Mouse (Mus musculus): ENCODE measurements around the gene Rcan2.

Gene Rcan2

DNA sequence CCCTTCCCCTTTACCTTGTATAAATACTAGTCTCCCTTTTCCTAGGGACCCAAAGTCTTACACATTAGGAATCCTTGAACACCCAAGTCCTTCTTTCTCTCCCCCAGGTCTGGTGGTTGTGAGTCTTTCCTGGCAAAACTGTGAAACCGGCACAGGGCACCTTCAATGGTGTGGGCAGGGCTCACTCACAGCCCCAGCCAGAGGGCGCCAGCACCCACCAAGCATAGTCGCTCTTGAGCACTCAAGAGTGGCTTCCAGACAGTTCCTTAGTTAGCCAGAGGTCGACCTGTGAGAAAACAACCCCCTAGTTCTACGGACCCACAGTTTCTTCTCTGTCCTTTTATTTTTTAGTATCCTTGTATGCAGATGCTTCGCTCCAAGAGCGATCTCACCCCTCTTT, at the start of gene Rcan2:
Rcan2 (plus strand) TSS at position 275 of the 400 bp plus-strand sequence.
- DNase-seq (ENCODE audit: low read depth) = no peak

DNA sequence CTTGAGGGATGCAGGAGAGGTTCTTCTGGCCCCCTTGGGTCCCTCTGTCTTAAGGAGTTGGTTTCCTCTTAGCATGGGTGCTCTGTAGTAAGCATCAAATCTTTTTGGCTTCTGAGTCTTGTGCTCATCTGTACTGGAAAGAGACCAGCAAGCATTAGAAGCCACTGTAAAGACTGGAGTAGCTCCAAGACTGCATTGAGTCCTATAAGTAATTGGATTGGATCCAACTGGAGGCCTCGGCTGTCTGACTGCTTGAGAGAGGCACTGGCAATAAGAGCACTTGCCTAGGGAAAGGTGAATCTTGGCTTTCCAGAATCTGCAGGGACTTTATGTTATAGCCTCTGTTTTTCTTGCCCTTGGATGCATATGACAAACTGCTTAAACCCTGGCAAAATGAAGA, 48.3 kb upstream of the Rcan2 start:
- no peak for DNase-seq (ENCODE audit: low read depth)

DNA sequence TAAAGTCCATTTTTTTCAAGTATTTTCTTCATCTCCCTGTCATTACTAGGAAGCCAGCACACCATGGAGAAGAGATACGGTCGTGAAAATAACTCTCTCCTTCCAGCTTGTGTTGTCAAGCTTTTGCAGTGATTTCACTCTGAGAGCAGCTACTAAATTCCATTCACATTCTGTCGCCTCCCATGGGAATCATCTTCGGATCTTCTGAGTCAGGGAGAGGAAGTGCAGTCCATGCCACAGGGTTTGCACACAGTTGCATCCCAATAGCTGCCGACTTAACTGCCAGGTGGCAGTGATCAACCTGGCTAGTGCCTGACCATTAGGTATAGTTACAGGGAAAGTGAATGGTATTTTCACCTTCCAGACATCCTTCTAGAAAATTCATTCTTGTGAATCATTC, 46.5 kb upstream of the Rcan2 start:
- DNase-seq (ENCODE audit: low read depth) = no peak

DNA sequence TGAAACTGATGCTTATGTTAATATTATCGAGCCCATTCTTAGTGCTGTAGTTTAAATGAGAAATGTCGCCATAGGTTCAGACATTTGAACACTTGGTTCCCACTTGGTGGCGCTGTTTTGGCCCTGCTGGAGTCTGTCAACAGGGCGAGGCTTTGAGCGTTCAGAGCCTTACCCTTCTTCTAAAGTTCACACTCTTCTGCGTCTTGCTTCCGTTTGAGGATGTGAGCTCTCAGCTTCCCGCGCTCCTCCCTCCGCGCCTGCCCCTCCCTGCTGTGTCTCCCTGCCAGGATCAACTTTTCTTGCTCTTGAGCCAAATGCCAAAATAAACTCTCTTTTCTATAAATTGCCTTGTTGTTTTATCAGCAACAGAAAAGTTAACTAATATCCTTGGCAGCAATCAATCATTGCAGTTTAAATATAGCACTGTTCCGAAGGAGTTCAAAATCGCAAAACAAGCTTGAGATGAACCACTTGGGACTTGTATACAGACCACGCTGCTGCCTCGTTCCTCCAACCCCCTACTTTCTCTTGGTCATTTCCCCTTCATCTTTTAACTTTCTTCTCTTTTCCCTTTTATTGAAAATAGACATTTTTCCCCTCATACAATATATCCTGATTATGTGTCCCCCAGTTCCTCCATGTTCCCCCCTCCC, 42.4 kb upstream of the Rcan2 start:
- DNase-seq (ENCODE audit: low read depth) = no peak

DNA sequence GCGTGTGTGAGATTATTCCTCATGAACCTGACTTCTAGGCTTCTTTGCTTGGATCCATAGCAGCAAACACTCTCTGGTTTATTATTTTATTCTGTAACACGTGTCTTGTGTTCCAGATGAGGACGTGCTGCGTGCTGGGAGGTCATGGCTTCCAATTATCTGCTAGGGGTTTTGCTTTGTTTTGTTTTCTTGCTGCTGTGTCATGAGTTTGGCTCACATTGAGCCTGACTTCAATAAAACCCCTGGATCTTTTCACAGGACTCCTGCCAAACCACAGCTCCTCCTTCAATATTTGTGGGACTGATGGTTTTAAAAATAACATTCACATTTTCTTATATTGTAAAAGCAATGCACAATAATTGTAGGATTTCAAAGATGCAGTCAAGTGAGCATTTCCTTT, 16.6 kb upstream of the Rcan2 start:
- no peak for DNase-seq (ENCODE audit: low read depth)

DNA sequence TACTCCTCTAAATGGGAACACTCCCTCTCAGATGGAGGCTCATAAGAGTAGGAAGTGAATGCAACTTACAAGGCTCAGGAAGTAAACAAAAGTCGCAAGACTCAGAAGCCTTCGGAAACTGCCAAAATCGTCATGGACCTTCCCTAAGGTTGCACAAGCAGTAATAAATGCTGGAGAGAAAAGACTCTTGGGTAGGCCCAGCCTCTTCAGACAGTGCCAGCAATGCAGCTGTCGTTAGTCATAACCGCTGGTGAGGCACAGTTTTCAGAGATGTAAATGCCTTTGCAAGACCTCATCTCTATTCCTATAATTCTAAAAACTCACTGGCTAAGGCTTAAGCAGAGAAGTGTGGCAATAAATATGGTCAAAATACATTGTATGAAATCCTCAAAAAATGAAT, 12.9 kb upstream of the Rcan2 start:
- DNase-seq (ENCODE audit: low read depth) = no peak

DNA sequence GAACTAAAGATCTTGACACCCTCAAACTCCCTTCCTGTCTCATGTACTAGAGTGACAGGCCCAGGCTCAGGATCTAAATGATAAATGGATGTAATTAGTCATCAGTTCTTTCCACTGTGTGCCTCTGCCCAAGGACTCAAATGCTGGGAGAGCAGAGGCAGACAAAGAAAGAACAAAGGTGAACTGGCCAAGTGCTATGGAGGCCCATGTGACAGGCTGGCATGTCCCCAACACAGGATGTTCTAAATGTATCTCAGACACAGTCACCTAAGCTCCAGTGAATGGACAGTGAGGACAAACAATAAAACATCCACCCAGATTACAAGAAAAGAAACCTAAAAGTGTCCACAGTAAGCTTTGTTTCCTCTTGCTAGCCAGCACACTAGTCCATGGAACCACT, 11.8 kb upstream of the Rcan2 start:
- DNase-seq (ENCODE audit: low read depth) = no peak

DNA sequence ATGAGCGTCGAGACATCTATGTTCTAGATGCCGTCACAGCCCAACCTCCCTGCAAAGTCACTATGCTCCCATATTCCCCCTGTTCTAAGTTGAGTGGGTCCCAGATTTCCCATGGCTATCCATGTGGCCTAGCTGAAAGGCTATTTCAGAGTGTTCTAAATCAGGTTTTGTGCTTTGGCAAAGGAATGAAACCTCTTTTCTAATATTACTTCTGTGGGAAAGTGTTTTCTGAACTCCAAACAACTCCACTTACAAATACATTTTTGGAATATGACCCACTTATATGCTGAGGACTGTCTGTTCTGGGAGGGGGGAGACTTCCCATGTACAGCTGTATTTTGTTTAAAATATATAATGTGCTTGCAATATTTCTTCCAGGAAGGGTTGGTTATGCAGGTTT, 9.4 kb upstream of the Rcan2 start:
- no peak for DNase-seq (ENCODE audit: low read depth)

DNA sequence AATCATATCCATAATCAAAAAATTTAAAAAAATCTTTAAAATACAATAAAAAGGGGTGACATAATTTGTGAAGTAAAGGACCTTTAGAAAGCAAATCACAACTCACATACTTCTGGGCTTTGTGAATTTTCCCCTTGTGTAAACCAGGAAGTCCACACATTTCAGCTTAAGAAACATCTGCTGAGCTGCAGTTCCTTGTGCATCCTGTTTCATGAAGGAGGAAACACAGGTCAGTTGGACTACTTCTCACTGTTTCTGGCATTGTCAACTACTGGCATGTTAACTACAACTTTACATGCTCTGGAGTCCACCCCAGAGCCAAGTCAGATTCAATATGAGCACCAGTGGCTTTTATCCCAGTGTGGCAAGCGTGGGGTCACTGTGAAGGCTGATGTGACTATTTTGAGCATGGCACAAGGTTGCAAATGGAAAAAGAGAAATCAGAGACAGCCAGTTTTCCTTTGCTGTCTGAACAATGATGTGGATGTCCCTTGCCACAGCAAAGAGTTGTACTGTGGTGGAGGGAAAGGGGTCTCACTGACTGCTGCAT, 6.3 kb upstream of the Rcan2 start:
- peak; percentile 75 for DNase-seq (ENCODE audit: low read depth)

DNA sequence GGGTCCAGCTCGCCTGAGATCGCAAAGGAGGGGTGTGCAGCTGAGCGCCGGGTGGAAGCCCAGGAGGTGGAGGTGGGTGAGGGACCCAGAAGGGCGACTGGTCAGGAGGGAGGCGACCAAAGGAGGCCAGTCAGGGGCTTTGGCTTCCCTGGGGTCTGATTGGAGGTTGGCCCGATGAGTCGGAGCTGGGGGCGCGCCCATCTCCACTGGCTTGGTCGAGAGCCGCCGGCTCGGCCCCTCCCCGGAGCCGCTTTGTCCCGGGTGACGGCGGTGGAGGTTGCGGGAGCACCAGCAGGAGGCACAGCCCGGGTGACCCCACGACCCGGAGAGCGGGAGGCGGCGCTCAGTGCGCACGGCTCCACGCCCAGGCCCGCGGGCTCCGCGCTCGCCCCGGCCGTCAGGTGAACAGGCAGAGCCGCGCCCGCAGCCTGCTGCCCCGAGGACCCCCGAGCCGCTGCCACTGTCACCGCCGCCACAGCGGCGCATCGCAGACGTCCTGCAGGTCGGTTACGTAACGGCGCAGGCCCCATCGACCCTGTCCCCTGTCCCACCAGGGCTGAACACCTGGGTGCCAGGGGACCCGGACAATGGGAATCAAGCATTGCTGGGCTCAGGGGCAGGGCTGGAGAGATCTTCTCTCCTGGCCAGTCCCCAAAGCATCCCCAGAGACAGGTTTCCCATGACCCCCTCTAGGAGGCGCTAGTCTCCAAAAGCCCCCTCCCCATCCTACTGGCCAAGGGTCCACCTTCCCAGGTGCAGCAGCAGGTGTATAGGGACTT, 633 bp downstream of the Rcan2 start:
- DNase-seq (ENCODE audit: low read depth) = no peak

DNA sequence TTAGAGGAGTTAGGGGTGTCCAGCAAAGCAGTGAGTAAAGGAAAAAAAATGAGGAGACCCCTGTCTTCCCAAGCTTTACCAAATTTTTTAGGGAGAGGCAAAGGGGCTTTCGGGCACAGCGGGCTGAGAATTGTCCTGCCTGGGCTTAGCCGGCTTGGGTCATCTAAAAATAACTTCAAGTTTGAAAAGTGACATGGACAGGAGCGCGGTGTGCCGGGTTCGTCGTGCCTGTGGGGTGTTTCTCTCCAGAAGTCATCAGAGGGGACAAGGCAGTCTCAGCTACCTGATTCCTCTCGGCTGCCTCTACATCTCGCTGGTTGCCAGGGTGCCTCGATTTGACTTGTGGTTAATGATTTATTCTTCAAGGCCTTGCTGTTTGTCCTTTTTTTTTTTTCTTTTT, 1.3 kb downstream of the Rcan2 start:
- no peak for DNase-seq (ENCODE audit: low read depth)

DNA sequence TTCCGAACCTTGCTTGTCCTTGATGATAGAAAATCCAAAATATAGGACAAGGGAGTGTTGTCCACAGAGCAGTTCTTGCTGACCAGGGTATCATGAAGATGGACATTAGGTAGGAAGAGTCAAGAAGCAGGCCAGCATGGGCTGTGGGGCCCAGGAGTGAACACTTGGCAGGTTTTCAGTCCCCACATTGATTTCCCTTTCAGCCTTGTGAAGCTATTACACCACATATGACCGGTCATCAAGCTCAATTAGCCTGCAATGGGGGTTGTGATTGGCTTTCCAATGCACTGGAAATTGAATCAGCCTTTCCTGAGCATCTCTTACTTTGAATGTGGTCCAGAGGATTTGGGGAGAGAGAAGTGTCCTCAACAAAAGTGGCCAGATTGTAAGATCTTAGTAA, 2.0 kb downstream of the Rcan2 start:
- no peak for DNase-seq (ENCODE audit: low read depth)

DNA sequence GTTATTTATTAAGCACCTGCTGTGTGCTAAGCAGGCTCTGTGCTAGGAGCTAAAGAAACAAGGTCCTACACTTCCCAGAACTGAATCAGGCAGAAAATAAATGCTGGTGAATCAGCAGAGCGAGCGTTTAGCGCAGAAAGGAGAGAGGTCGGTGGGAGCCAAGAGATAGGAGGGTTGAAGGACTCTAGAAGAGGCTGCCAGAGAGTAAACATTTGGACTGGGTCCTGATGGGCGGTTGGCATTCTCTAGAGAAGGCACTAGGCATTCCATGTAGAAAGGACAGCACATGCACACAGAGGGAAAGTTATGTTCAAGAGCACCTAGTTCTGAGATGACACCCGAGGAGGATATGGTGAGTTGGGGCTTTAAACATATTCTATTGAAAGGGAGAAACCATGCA, 2.6 kb downstream of the Rcan2 start:
- no peak for DNase-seq (ENCODE audit: low read depth)

DNA sequence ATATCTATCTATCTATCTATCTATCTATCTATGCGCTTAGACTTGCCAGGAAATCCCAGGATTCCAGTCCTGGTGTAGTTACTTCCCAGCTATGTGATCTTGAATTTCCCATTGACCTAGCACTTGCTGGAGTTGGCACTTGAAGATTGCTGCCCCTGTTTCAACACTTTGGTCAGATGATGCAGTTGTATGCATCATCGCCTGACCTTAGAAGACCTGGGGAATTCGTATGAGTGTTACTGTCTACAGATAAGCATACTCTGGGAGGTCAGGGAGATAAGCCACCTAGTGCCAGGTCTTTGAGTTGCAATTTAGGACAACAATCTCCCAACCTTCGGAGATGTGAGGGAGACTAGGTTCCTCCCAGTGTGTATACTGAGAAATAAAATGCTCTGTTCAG, 5.7 kb downstream of the Rcan2 start:
- DNase-seq (ENCODE audit: low read depth) = peak; percentile 25

DNA sequence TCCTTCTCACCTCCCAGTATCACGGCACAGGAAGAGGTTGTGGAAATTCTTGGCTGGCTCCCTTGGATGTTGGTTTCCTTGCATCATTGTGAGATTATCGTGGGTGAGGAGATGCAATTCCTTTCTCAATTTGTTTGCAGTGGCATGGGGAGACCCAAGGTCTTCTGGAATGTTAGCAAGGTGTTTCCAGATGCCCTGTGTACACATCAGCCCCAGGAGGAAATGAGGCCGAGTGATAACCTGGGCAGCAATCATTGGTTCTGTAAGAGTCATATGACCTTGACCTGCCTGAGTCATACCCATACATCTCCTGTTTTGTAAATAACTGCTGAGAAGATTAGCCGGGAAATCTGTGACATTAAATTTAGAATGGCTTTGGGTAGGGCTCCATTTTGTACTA, 10.3 kb downstream of the Rcan2 start:
- no peak for DNase-seq (ENCODE audit: low read depth)

DNA sequence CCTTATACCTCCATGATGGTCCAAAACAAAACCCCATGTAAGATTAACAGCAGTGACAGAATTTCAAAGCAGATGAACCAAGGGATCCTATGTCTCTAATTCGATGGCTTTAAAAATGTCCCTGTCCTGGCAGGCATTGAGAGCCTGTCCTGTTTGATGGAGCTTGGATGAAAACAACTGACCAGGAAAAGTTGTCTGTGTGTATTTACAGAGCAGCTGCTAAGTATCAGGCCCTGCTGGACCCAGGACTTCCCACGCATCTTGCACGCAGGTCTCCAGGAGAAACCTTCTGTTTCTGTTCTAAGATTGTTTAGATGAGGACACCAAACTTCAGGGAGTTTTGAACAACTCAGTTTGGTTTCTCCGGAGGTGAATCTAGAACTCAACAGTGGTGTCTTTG, 14.2 kb downstream of the Rcan2 start:
- DNase-seq (ENCODE audit: low read depth) = no peak

DNA sequence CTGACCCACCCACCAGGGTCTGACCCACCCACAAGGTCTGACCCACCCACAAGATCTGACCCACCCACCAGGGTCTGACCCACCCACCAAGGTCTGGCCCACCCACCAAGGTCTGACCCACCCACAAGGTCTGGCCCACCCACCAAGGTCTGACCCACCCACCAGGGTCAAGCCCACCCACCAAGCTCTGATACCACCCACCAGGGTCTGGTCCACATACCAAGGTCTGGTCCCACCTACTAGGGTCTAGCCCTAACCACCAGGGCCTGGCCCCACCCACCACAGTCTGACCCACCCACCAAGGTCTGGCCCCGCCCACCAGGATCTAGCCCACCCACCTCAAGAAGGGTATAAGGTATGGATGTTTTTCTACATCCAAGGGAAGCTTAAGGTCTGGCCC, 15.3 kb downstream of the Rcan2 start:
- DNase-seq (ENCODE audit: low read depth) = no peak

DNA sequence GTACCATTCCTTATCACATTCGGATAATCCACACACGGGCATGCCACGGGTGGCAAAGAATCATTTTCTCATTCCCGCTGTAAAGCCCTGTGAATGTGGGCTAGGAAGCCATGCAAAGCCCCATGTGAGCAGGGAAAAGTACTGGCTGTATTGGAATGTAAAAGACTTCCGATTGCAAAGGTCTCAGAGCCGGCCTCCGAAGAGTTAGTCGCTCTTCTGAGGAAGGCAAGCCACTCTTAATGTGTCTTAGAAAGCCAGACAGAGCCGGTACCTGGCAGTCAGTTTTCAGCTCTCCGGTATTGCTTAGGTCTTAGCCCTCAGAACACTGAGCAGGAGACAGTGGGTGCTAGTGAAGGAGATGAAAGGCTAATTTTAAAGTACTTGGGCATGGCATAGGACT, 16.0 kb downstream of the Rcan2 start:
- no peak for DNase-seq (ENCODE audit: low read depth)

DNA sequence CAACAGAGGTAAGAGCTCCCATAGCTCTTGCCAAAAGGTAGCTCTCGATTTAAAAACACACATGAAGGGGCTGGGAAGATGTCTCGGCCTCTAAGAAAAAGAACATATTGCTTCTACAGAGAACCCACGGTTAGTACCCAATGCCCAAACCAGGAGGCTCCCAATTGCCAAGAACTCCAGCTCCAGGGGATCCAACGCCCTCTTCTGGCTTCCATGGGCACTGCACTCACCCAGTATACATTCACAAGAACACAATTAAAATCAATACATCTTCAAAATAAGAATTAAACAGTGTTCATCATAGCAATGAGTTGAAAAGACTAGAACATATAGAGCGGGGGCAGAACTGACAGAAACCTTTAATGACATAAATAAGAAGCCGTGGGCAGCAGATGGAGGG, 17.2 kb downstream of the Rcan2 start:
- no peak for DNase-seq (ENCODE audit: low read depth)

DNA sequence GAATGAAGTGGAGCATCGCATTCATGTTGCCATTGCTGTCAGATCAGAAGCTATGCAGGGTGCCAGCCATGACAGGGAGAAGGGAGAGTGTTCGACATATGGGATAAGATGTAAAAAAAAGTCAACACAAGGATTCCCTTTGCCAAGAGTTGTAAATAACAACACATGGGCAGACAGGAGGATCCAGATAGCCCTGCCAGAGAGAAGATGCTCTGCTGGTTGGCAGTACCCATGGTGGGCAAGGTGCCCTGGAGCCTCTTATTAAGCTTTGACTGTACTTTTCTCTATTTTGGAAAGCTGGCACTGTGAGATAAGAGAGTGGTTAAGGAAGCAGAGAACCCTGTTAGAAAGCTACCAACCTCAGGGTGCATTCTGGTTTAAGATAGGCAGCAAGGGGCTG, 19.8 kb downstream of the Rcan2 start:
- no peak for DNase-seq (ENCODE audit: low read depth)

DNA sequence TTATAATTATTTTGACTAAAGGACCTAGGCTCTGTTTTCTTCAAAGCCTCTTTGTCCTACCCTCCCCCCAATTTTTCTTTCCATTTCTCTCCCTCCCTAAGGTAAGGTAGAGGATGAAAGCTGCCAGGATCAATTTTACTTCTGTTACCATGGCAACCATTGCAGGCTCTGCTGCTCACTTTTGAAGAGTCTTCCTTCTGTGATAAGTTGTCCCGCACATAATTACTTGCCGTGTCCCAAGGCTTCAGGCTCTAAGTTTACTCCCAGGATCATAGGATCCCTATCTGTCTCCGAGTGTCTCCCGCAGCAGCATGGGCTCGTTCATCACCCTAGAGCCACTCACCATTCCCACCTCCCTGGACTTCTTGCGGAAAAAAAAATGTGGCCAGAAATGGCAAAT, 21.1 kb downstream of the Rcan2 start:
- no peak for DNase-seq (ENCODE audit: low read depth)

DNA sequence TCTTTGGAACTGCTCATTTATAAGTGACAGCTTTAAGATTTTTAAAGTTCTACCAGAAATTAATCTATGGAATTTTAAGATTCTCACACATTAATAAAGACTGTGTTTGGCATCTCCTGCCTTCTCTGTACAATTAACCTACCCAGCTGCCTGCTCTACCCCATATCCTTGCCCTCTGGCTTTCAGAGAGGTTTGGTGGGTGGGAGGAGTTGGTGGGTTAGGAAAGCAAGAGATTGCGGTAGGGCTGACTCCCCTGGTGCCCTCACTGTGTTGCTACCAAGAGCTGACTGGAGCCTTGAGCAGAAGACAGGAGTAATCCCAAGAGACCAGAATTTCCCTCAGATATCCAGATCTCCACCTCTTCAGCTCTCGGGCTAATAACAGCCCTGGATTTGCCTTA, 21.5 kb downstream of the Rcan2 start:
- DNase-seq (ENCODE audit: low read depth) = no peak

DNA sequence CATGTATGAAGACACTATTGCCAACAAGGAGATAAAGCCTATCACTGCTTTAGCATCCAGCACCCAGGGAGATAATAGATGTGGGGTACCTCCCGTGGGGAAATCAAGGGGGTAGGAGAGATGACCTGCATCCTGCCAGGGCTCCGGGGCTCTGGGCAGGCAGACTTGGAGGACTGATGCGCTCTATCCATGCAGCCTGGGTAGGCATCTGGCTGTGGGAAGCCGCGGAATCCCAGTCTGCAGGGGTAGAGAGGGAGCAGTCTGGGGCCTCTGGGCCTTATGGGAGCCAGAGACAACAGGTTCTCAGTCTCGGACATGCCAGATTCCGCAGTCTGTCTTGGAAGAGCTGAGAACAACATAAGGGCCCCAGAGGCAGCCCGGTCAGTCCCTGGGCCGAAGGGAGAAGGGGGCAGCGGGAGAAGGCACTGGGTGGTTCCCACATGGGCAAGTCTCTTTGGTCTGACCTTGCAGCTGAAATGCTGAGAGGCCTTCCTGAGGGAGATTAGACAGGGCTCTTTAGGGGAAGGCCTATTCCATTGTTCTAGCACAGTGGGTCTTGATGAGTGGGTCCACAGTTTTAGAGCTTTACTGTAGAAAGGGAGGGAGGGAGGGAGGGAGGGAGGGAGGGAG, 23.7 kb downstream of the Rcan2 start:
- DNase-seq (ENCODE audit: low read depth) = no peak

All from 416B (cell line).